Mouse (Mus musculus): ENCODE data around the gene Clp1. TPM values are rescaled to one million over a fixed set of nuclear protein-coding genes. Genes with fewer than 3 reads are reported as not detected.

Clp1 gene
- polyA plus RNA-seq, 2 experiments: 19.5 to 30.9 TPM

DNA sequence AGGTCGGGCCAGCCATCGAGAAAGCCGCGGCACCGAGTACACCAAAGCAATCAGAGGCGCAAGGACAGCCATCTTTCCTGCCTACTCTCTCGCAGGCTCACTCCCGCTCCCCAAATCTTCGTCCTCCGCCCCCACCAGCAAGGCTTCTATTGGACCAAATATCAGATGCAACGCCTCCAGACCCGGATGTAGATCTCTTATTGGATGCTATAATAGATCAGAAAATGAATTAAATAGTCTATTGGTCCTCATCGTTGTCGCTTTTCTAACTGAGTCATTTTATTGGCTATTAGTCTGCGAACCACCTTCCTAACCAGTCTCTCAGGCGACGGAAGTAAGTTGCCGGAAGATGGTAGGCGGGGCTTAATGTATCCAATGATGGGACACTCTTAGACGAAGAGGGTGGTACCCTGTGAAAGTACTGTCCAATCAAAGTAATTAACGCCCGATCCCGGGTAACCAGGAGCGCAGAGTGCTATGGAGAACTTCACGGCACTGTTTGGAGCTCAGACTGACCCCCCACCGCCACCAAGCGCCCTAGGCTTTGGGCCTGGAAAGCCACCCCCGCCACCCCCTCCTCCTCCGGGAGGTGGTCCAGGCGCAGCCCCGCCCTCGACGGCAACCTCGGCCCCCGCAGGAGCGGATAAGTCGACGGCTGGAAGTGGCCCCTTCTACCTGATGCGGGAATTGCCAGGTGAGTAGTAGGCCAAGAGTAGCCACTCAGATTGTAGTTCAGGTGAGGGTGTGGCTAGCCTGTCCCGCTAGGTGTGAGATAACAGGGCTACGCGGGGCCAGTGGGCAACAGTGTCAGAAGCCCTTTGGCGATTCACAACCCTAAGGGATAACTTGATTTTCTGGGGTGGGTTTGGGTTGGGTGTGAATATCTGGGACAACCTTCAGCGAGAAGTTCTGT lies 48.9 kb downstream of the Clp1 start, which contains the start of the genes Gm28635 and Med19:
Gene Gm28635 (minus strand): TSS at position 74 of the 913 bp plus-strand sequence.
Gene Med19 (plus strand): TSS at position 435 of the 913 bp plus-strand sequence.
- Histone ChIP-seq H3K4me2 (replicated peaks; ENCODE audit: low read depth, low read length, severe bottlenecking) (peak within 1 kb of the TSS; percentile 70), H3K27me3 (ENCODE audit: control insufficient read depth, insufficient read depth, low read length) (no peaks in the 10 kb centered on the region), H3K9me3 (ENCODE audit: control insufficient read depth, low read length) (no peaks in the 10 kb centered on the region), H3K27ac (replicated peaks; ENCODE audit: low read depth, low read length) (peak within 1 kb of the TSS; percentile 52; the same call in 1 of the 2 replicates), H3K4me3 (replicated peaks; ENCODE audit: low read length) (peak within 1 kb of the TSS; percentile 96), H3K9ac (ENCODE audit: low read depth, low read length, severe bottlenecking) (peak within 1 kb of the TSS; percentile 80), H3K4me1 (ENCODE audit: control insufficient read depth, insufficient read depth, low read length) (peaks cover 12% of the 10 kb centered on the region), H3K36me3 (ENCODE audit: control insufficient read depth, insufficient read depth, low read length) (peaks cover 42% of the 10 kb centered on the region)
- peak; percentile 30; the same call in 1 of the 2 replicates for TF ChIP-seq POLR2A (IDR thresholded peaks at IDR 0.05; ENCODE audit: borderline replicate concordance, extremely low read depth, insufficient read depth, insufficient read length)
- WGBS: under 1% methylated on average over 41 of the region's 44 CpGs
- peak; percentile 100 for ATAC-seq (ENCODE audit: low FRiP score, low read depth)
- DNase-seq (ENCODE audit: low spot score): peak; percentile 100

DNA sequence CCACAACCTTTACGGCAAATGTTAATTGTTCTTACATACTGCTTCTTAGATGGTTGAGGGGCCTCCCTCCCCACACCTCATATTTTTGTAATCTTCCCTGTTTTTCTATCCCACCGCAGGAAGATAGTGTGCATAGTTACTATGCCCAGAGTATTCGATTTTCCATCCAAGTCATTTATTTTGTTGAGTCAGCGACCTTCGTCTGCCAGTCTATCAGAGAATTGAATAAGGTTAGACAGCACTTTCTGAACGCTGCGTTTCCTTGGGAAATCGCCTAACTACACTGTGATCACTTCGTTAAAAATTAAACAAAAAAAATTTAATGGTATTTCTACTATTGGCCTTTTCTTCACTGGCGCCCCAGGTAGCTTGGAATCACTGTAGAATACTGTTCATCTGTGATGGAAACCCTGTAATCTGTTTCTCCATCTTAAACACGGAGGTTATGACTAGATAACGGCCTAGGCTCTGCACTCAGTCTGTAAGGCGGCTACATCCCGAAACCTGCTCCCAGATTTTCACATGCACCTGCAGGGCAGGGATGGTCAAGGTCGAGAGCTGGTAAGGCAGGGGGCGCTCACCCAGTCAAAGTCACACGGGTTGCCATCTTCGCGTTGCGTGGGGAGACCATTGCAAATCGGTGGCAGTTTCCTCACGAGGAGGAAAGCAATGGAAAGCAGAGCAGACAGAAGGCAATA lies 49.7 kb downstream of the Clp1 start:
- H3K27me3 ChIP-seq (ENCODE audit: control insufficient read depth, insufficient read depth, low read length): no peaks in the 10 kb centered on the region
- 11% methylated on average over 22 of the region's 22 CpGs for WGBS
- H3K36me3 ChIP-seq (ENCODE audit: control insufficient read depth, insufficient read depth, low read length): peaks cover 45% of the 10 kb centered on the region
- peaks cover 12% of the 10 kb centered on the region for H3K4me1 ChIP-seq (ENCODE audit: control insufficient read depth, insufficient read depth, low read length)
- DNase-seq (ENCODE audit: low spot score) (no peak), ATAC-seq (ENCODE audit: low FRiP score, low read depth) (peak; percentile 46)
- no peaks in the 10 kb centered on the region for H3K9me3 ChIP-seq (ENCODE audit: control insufficient read depth, low read length)
- H3K27ac ChIP-seq (replicated peaks; ENCODE audit: low read depth, low read length): no peak overlapping the region
- peak overlapping the region; percentile 66 for H3K4me2 ChIP-seq (replicated peaks; ENCODE audit: low read depth, low read length, severe bottlenecking)
- H3K9ac ChIP-seq (ENCODE audit: low read depth, low read length, severe bottlenecking): peak overlapping the region; percentile 44; the same call in 1 of the 2 replicates
- H3K4me3 ChIP-seq (replicated peaks; ENCODE audit: low read length): peak overlapping the region; percentile 96
- TF ChIP-seq POLR2A (IDR thresholded peaks at IDR 0.05; ENCODE audit: borderline replicate concordance, extremely low read depth, insufficient read depth, insufficient read length): no peak

MicroRNAs encoded within 50 kb of the gene (microRNA counts, 519-probe panel; counts per million panel counts)
- microRNA mmu-miR-130a: 5,230 counts per million, percentile 97 among the panel's probes with 10 or more counts

Small RNAs within 50 kb of the gene (microRNA-seq; reads per million reads assigned to microRNA genes)
- gene Mir130a: 28,527 reads per million, percentile 97 among the genes with 10 or more reads in this experiment

Other genes with a start within 250 kb of the Clp1 start
- 85.0 and 92.1 TPM in 2 replicates for gene Ctnnd1, start 76.6 kb downstream of the Clp1 start, polyA plus RNA-seq (2012; rRNA removed)
- gene Ctnnd1, start 76.6 kb downstream of the Clp1 start, polyA plus RNA-seq (2014; fragmentation: Nextera tagmentation; extraction: Ambion mirVana): 46.0 and 47.7 TPM in 2 replicates
- 0.01 TPM in 1 of 2 replicates, not detected in the other for gene Btbd18, start 68.3 kb downstream of the Clp1 start, polyA plus RNA-seq (2012; rRNA removed)
- 0.14 and 0.15 TPM in 2 replicates for gene Btbd18, start 68.3 kb downstream of the Clp1 start, polyA plus RNA-seq (2014; fragmentation: Nextera tagmentation; extraction: Ambion mirVana)
- 224 and 297 TPM in 2 replicates for gene Selenoh, start 56.6 kb downstream of the Clp1 start, polyA plus RNA-seq (2012; rRNA removed)
- 274 and 276 TPM in 2 replicates for gene Selenoh, start 56.6 kb downstream of the Clp1 start, polyA plus RNA-seq (2014; fragmentation: Nextera tagmentation; extraction: Ambion mirVana)
- gene Gm28635, start 49.3 kb downstream of the Clp1 start, polyA plus RNA-seq (2012; rRNA removed): not detected in 2 replicates
- not detected in 2 replicates for gene Gm28635, start 49.3 kb downstream of the Clp1 start, polyA plus RNA-seq (2014; fragmentation: Nextera tagmentation; extraction: Ambion mirVana)
- 20.4 and 20.7 TPM in 2 replicates for gene Med19, start 48.9 kb downstream of the Clp1 start, polyA plus RNA-seq (2012; rRNA removed)
- 33.6 and 33.7 TPM in 2 replicates for gene Med19, start 48.9 kb downstream of the Clp1 start, polyA plus RNA-seq (2014; fragmentation: Nextera tagmentation; extraction: Ambion mirVana)
- 63.2 and 66.0 TPM in 2 replicates for gene Tmx2, start 48.2 kb downstream of the Clp1 start, polyA plus RNA-seq (2012; rRNA removed)
- gene Tmx2, start 48.2 kb downstream of the Clp1 start, polyA plus RNA-seq (2014; fragmentation: Nextera tagmentation; extraction: Ambion mirVana): 93.0 and 99.5 TPM in 2 replicates
- gene Zdhhc5, start 12.2 kb downstream of the Clp1 start, polyA plus RNA-seq (2012; rRNA removed): 46.6 and 55.4 TPM in 2 replicates
- gene Zdhhc5, start 12.2 kb downstream of the Clp1 start, polyA plus RNA-seq (2014; fragmentation: Nextera tagmentation; extraction: Ambion mirVana): 34.0 and 36.5 TPM in 2 replicates
- 13.2 and 14.6 TPM in 2 replicates for gene Ypel4, start 6.7 kb upstream of the Clp1 start, polyA plus RNA-seq (2012; rRNA removed)
- gene Ypel4, start 6.7 kb upstream of the Clp1 start, polyA plus RNA-seq (2014; fragmentation: Nextera tagmentation; extraction: Ambion mirVana): 7.4 and 9.0 TPM in 2 replicates
- gene Gm19426, start 16.3 kb upstream of the Clp1 start, polyA plus RNA-seq (2012; rRNA removed): 11.6 and 14.9 TPM in 2 replicates
- gene Gm19426, start 16.3 kb upstream of the Clp1 start, polyA plus RNA-seq (2014; fragmentation: Nextera tagmentation; extraction: Ambion mirVana): 4.3 and 5.7 TPM in 2 replicates
- gene Serping1, start 48.1 kb upstream of the Clp1 start, polyA plus RNA-seq (2012; rRNA removed): 38.9 and 41.2 TPM in 2 replicates
- gene Serping1, start 48.1 kb upstream of the Clp1 start, polyA plus RNA-seq (2014; fragmentation: Nextera tagmentation; extraction: Ambion mirVana): 44.1 and 44.4 TPM in 2 replicates
- 20.9 and 24.6 TPM in 2 replicates for gene Ube2l6, start 71.5 kb upstream of the Clp1 start, polyA plus RNA-seq (2012; rRNA removed)
- gene Ube2l6, start 71.5 kb upstream of the Clp1 start, polyA plus RNA-seq (2014; fragmentation: Nextera tagmentation; extraction: Ambion mirVana): 33.5 and 37.2 TPM in 2 replicates
- gene Smtnl1, start 95.3 kb upstream of the Clp1 start, polyA plus RNA-seq (2012; rRNA removed): 0.06 and 0.24 TPM in 2 replicates
- gene Smtnl1, start 95.3 kb upstream of the Clp1 start, polyA plus RNA-seq (2014; fragmentation: Nextera tagmentation; extraction: Ambion mirVana): 0.22 and 0.55 TPM in 2 replicates
- 52.3 and 59.7 TPM in 2 replicates for gene Timm10, start 99.6 kb upstream of the Clp1 start, polyA plus RNA-seq (2012; rRNA removed)
- 56.0 and 58.4 TPM in 2 replicates for gene Timm10, start 99.6 kb upstream of the Clp1 start, polyA plus RNA-seq (2014; fragmentation: Nextera tagmentation; extraction: Ambion mirVana)
- gene Slc43a1, start 111.5 kb upstream of the Clp1 start, polyA plus RNA-seq (2012; rRNA removed): 25.8 and 35.9 TPM in 2 replicates
- gene Slc43a1, start 111.5 kb upstream of the Clp1 start, polyA plus RNA-seq (2014; fragmentation: Nextera tagmentation; extraction: Ambion mirVana): 15.5 and 18.5 TPM in 2 replicates
- gene Rtn4rl2, start 159.4 kb upstream of the Clp1 start, polyA plus RNA-seq (2012; rRNA removed): 4.5 and 6.5 TPM in 2 replicates
- gene Rtn4rl2, start 159.4 kb upstream of the Clp1 start, polyA plus RNA-seq (2014; fragmentation: Nextera tagmentation; extraction: Ambion mirVana): 1.5 and 1.9 TPM in 2 replicates
- gene Slc43a3, start 209.2 kb upstream of the Clp1 start, polyA plus RNA-seq (2012; rRNA removed): 73.2 and 85.5 TPM in 2 replicates
- gene Slc43a3, start 209.2 kb upstream of the Clp1 start, polyA plus RNA-seq (2014; fragmentation: Nextera tagmentation; extraction: Ambion mirVana): 32.1 and 34.9 TPM in 2 replicates

Measured in limb, embryonic 14.5 days (tissue).